Mouse (Mus musculus) embryonic fibroblast, embryonic 13.5 days (primary cell): ENCODE data around the gene Mkrn2os.

Experiments used
- CTCF ChIP-seq: IDR thresholded peaks from 2 replicates; pipeline ENCODE4 v1.5.1; 2011; ENCODE audit warnings: mild to moderate bottlenecking, control low read depth, low read length, moderate library complexity, borderline replicate concordance; ENCODE audit not compliant: insufficient read depth
- POLR2A ChIP-seq: IDR thresholded peaks from 2 replicates; pipeline ENCODE4 v1.6.1; 2011; ENCODE audit warnings: low read depth, mild to moderate bottlenecking, control low read depth, low read length, moderate library complexity

GRCm38 (mm10) chr6:115577941-115578340 is 14.4 kb downstream of the Mkrn2os start:
- TF ChIP-seq POLR2A (no peak), CTCF (no peak)
